Mouse (Mus musculus): ENCODE results near the gene Snrpa.

- no peak for TF ChIP-seq CTCF (IDR thresholded peaks at IDR 0.05; ENCODE audit: control insufficient read depth, insufficient read depth, insufficient read length)
- TF ChIP-seq MYOG (IDR thresholded peaks at IDR 0.05; ENCODE audit: control insufficient read depth, extremely low read depth, insufficient read length): no peak
- TF ChIP-seq CEBPB (IDR thresholded peaks at IDR 0.05; ENCODE audit: low read depth): no peak
- TF ChIP-seq USF1 (IDR thresholded peaks at IDR 0.05; ENCODE audit: low read depth): no peak
Observed at GRCm38 (mm10) chr7:27165007-27165655, 30.9 kb downstream of the Snrpa start.
